Mouse (Mus musculus) stomach, postnatal 0 days (tissue): ENCODE data around the gene Ndufc1.

ENCODE experiments used
- CTCF ChIP-seq: IDR thresholded peaks from 2 replicates; pipeline ENCODE4 v1.5.1; 2016; ENCODE audit warnings: antibody characterized with exemption, low read depth, mild to moderate bottlenecking, moderate library complexity
- EP300 ChIP-seq: optimal IDR thresholded peaks from 2 replicates; pipeline ENCODE3; 2016; ENCODE audit warnings: antibody characterized with exemption

DNA sequence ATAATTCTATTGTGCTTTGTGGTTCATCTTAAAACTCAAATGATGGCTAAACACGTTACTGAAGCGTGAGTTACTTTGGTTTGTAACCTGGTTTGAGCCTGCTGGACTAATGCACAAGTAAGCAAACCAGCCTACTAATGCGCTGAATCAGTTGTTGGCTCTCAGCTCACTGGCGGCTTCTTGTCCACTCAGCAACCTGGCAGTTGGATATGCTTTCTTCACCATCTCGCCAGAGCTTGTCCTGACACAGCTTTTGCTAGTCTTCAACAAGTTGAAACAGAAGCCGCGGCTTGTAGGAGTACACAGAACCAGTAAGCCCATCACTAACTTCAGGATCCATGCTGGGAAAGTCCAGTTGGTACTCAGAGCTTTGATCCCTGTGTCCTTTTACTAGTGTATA, 3.7 kb upstream of the Ndufc1 start:
- no peak for TF ChIP-seq CTCF
- no peak for TF ChIP-seq EP300
